Mouse (Mus musculus) kidney, adult 2 months (tissue): ENCODE results near the gene B3gnt6.

Experiments used
- CTCF ChIP-seq: fragments of 200-500 bp; conservative IDR thresholded peaks from 2 replicates; pipeline ENCODE4 v1.5.1; 2011; ENCODE audit warnings: low read depth, mild to moderate bottlenecking, control low read depth, low read length, moderate library complexity, mixed read lengths; ENCODE audit not compliant: insufficient read depth, insufficient read length
- POLR2A ChIP-seq: fragments of 200-500 bp; IDR thresholded peaks from one replicate; pipeline ENCODE4 v1.6.1; 2011; ENCODE audit warnings: low read depth, low read length, control low read depth

- TF ChIP-seq CTCF (no peak), POLR2A (no peak)
These were observed 24.5 kb upstream of the B3gnt6 start for GRCm38 (mm10) chr7:98223796-98224195.
